Mouse (Mus musculus) lung, embryonic 16.5 days (tissue): ENCODE data around the gene Galnt18. TPM values are rescaled to one million over a fixed set of nuclear protein-coding genes. Genes with fewer than 3 reads are reported as not detected.

Experiments
- ATAC-seq: fragments of 200-750 bp; cut with Nextera tagmentation; 2 replicates; pipeline ENCODE4 v1.8.0; 2017; ENCODE audit warnings: low read depth, mild to moderate bottlenecking, moderate library complexity
- H3K27ac ChIP-seq: fragments of 300-500 bp; sonication (generic); 2 replicates; pipeline ENCODE4 v1.5.1; 2014; ENCODE audit warnings: mild to moderate bottlenecking, control low read depth, low read length
- H3K27me3 ChIP-seq: fragments of 300-500 bp; sonication (generic); 2 replicates; pipeline ENCODE4 v1.6.1; 2014; ENCODE audit warnings: low read depth, low read length, mixed read lengths; ENCODE audit not compliant: control insufficient read depth, insufficient read depth
- H3K36me3 ChIP-seq: fragments of 300-500 bp; sonication (generic); 2 replicates; pipeline ENCODE4 v1.6.1; 2014; ENCODE audit warnings: low read length; ENCODE audit not compliant: control insufficient read depth, insufficient read depth
- H3K4me1 ChIP-seq: fragments of 300-500 bp; sonication (generic); replicated peaks from 2 replicates; pipeline ENCODE4 v1.6.1; 2014; ENCODE audit warnings: low read length, mixed read lengths; ENCODE audit not compliant: control insufficient read depth, insufficient read depth
- H3K4me2 ChIP-seq: fragments of 300-500 bp; sonication (generic); 2 replicates; pipeline ENCODE4 v1.6.1; 2014; ENCODE audit warnings: low read depth, low read length, control low read depth
- H3K4me3 ChIP-seq: fragments of 300-500 bp; sonication (generic); 2 replicates; pipeline ENCODE4 v1.5.1; 2014; ENCODE audit warnings: mild to moderate bottlenecking, low read length, control low read depth
- H3K9ac ChIP-seq: fragments of 300-500 bp; sonication (generic); 2 replicates; pipeline ENCODE4 v1.6.1; 2014; ENCODE audit warnings: low read length, control low read depth
- H3K9me3 ChIP-seq: fragments of 300-500 bp; sonication (generic); 2 replicates; pipeline ENCODE4 v1.6.1; 2016; ENCODE audit warnings: low read length; ENCODE audit not compliant: control insufficient read depth
- WGBS: fragments of 180-500 bp; shearing (Covaris S2); extraction: QIAGEN DNeasy Blood & Tissue Kit; methylation state at CpG from one replicate; pipeline ENCODE4 v1.1.7; 2014; 5-methylcytosine and 5-hydroxymethylcytosine counted together
- polyA plus RNA-seq: library from polyadenylated mRNA; unstranded; fragments of >200 nt; fragmentation: Nextera tagmentation; extraction: Ambion mirVana; gene quantifications from 2 replicates; pipeline ENCODE4 v1.2.1, GENCODE M21; 2015

The Galnt18 gene
- polyA plus RNA-seq, 1 experiment from 2014 or later = 48.0 TPM

GRCm38 (mm10) chr7:111748571-111749071 lies 31.2 kb downstream of the Galnt18 start:
- H3K9ac ChIP-seq = no peak overlapping the region
- 75% methylated on average over 3 of the region's 3 CpGs for WGBS
- no peaks in the 10 kb centered on the region for H3K27me3 ChIP-seq
- H3K4me1 ChIP-seq = peaks cover 14% of the 10 kb centered on the region
- no peak overlapping the region for H3K27ac ChIP-seq
- no peaks in the 10 kb centered on the region for H3K36me3 ChIP-seq
- no peaks in the 10 kb centered on the region for H3K9me3 ChIP-seq
- ATAC-seq = no peak
- no peak overlapping the region for H3K4me3 ChIP-seq
- H3K4me2 ChIP-seq = no peak overlapping the region

GRCm38 (mm10) chr7:111744770-111745169 lies 35.0 kb downstream of the Galnt18 start:
- no peaks in the 10 kb centered on the region for H3K9me3 ChIP-seq
- no peaks in the 10 kb centered on the region for H3K36me3 ChIP-seq
- peak; percentile 44; the same call in 1 of the 2 replicates for ATAC-seq
- no peaks in the 10 kb centered on the region for H3K27me3 ChIP-seq
- peaks cover 38% of the 10 kb centered on the region for H3K4me1 ChIP-seq
- H3K4me3 ChIP-seq = no peak overlapping the region
- no peak overlapping the region for H3K27ac ChIP-seq
- H3K9ac ChIP-seq = no peak overlapping the region
- no peak overlapping the region for H3K4me2 ChIP-seq

DNA sequence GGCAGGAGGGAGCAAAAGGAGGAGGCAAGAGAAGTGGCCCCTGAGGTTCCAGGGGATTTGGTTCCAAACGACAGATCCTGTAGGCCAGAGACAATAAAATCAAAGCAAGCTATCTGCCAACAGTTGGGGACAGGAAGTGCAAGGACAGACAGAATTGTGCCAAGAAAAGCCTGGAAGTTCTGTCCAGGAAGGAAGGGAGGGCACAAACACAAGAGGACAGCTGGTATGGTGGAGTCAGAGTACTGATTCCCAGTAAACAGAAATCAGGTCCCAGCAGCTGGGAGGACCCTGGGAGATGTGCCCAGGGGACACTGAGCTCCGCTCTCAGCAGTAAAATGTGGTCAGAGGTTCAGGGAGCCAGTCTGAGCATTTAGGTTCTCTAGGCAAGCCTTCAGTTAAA lies 38.2 kb downstream of the Galnt18 start:
- Histone ChIP-seq H3K27me3 (no peaks in the 10 kb centered on the region), H3K9me3 (no peaks in the 10 kb centered on the region), H3K4me1 (peaks cover 60% of the 10 kb centered on the region), H3K4me3 (no peak overlapping the region), H3K27ac (peak overlapping the region; percentile 60), H3K36me3 (no peaks in the 10 kb centered on the region), H3K9ac (no peak overlapping the region), H3K4me2 (no peak overlapping the region)
- ATAC-seq = peak; percentile 53
- 28% methylated on average over 2 of the region's 2 CpGs for WGBS

DNA sequence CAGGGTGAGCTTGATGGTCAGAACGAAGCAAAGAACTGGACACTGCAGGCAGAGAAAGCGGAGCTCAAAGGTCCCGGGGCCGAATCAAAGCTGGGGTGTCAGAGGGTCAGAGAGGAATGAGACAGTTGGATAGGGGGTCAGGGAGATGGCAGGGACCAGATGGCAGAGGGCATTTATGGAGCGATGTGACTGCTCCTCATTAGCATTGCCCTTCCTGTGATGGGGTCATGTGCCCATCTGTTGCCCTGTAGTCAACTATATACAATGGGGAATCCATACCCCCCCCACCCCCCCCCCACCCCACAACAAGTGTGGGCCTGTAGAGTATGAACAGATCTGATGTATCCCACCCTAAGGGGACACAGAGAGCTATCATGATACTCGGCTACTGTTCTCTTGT lies 39.7 kb downstream of the Galnt18 start:
- no peak for ATAC-seq
- H3K27ac ChIP-seq = no peak overlapping the region
- H3K36me3 ChIP-seq = no peaks in the 10 kb centered on the region
- H3K9ac ChIP-seq = no peak overlapping the region
- peaks cover 56% of the 10 kb centered on the region for H3K4me1 ChIP-seq
- H3K4me2 ChIP-seq = no peak overlapping the region
- no peaks in the 10 kb centered on the region for H3K27me3 ChIP-seq
- H3K4me3 ChIP-seq = no peak overlapping the region
- H3K9me3 ChIP-seq = no peaks in the 10 kb centered on the region
- WGBS = 70% methylated on average over 6 of the region's 6 CpGs

DNA sequence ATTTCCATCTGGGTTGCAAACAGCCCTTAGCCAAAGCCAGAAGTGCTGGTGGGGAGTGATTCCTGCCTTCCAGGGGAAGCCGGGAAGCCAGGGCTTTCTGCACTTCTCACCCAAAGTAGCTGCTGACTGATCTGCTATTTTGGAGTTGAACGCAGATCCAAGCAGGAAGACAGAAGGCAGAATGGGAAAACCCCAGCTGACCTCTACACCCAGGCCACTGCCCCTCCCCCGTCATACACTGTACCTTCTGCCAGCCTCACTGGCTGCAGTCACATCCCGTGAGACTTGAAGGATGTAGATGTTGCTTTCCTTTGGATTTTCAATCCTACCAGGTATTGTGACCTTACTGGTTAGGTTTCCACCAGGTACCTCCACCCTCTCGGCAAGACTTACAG lies 40.4 kb downstream of the Galnt18 start:
- Histone ChIP-seq H3K27ac (peak overlapping the region; percentile 22; the same call in 1 of the 2 replicates), H3K9me3 (no peaks in the 10 kb centered on the region), H3K4me2 (no peak overlapping the region), H3K4me1 (peaks cover 49% of the 10 kb centered on the region), H3K4me3 (no peak overlapping the region), H3K27me3 (no peaks in the 10 kb centered on the region), H3K36me3 (no peaks in the 10 kb centered on the region), H3K9ac (no peak overlapping the region)
- 38% methylated on average over 5 of the region's 5 CpGs for WGBS
- no peak for ATAC-seq

DNA sequence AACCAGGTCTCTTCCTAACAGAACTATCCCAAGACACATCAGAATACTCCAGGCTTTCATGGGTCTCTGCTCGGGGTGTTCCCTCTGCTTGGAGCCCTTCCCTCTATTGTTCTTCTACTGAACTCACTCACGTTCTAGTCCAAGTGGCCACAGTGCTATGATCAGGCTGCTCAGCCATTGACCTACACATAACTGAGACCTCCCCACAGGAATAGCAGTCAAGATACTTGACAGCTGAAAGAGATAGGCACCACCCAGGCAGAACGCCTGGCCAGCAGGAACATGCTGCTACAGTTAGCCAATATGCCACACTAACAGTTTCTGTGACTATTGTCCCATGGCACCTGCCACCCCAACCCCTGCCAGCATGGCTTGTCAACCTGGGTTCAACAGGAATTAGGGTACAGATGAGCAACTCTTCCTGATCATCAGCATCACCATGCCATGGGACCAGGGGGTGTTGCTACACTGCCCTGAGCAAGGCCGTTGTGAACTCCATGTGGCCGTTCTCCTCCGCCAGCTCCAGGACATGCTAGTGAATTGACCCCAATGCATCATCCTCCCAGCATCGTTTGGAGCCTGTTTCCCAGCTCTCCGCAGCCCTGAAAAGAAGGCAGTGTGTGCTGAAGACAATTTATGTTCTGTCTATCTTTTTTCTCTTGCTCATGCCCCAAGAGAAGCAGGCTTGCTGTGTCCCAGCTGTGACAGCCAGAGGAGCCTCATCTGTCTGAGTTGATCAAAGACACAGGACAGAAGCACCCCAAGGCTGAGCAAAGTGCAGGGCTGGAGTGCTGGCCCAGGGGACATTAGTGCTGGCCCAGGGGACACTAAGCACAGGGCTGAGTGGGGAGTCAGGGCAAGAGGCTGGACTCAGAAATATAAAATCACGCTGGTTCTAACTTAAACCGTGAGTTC lies 41.1 kb downstream of the Galnt18 start:
- WGBS = 52% methylated on average over 10 of the region's 10 CpGs
- Histone ChIP-seq H3K27me3 (no peaks in the 10 kb centered on the region), H3K36me3 (no peaks in the 10 kb centered on the region), H3K4me3 (no peak overlapping the region), H3K9me3 (no peaks in the 10 kb centered on the region), H3K4me2 (no peak overlapping the region), H3K9ac (no peak overlapping the region), H3K4me1 (peaks cover 46% of the 10 kb centered on the region), H3K27ac (peak overlapping the region; percentile 22; the same call in 1 of the 2 replicates)
- no peak for ATAC-seq

DNA sequence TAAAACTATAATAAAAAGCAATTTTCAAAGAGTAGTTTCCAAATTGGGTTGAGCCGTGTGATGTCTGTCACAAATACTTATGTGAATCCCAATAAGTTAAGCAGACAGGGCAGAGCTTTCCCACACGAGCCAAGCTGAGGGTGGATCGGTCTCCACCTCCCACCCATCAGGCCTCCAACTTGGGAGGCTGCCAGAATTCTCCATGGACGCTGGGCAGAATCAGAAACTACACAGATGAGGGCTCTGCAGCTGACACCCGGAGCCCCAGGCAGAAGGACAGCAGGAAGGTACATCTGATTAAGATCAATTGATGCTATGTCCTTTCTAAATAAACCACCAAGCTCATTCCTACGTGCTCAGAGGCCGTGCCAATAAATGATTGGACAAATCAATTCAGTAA lies 42.4 kb downstream of the Galnt18 start:
- H3K4me2 ChIP-seq = no peak overlapping the region
- H3K27me3 ChIP-seq = no peaks in the 10 kb centered on the region
- H3K9me3 ChIP-seq = no peaks in the 10 kb centered on the region
- WGBS = 34% methylated on average over 7 of the region's 7 CpGs
- no peak overlapping the region for H3K9ac ChIP-seq
- no peak overlapping the region; the same call in 1 of the 2 replicates for H3K27ac ChIP-seq
- peaks cover 42% of the 10 kb centered on the region for H3K4me1 ChIP-seq
- no peaks in the 10 kb centered on the region for H3K36me3 ChIP-seq
- no peak overlapping the region for H3K4me3 ChIP-seq
- no peak for ATAC-seq

DNA sequence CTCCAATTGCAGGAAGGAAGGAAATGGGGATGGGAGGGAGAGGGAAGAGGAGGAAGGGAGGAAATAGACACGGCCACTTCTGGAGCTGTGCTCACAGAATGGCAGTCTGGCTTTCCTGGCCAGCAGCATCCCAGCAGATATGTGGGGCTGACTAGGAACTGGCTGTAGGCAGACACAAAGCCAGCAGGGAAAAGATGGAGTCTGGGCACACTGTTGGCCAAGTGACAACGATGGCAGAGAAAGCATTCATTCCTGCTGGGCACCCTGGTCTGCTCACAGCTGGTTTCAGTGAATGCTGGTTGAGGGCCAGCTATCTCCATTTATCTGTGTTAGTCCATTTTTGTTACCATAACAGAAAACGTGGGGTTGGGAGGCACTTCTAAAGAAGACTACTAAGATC lies 43.4 kb downstream of the Galnt18 start:
- Histone ChIP-seq H3K27ac (peak overlapping the region; percentile 19; the same call in 1 of the 2 replicates), H3K36me3 (no peaks in the 10 kb centered on the region), H3K9me3 (no peaks in the 10 kb centered on the region), H3K27me3 (no peaks in the 10 kb centered on the region), H3K4me2 (no peak overlapping the region), H3K4me1 (peaks cover 34% of the 10 kb centered on the region), H3K4me3 (no peak overlapping the region), H3K9ac (no peak overlapping the region)
- 54% methylated on average over 3 of the region's 3 CpGs for WGBS
- no peak for ATAC-seq

DNA sequence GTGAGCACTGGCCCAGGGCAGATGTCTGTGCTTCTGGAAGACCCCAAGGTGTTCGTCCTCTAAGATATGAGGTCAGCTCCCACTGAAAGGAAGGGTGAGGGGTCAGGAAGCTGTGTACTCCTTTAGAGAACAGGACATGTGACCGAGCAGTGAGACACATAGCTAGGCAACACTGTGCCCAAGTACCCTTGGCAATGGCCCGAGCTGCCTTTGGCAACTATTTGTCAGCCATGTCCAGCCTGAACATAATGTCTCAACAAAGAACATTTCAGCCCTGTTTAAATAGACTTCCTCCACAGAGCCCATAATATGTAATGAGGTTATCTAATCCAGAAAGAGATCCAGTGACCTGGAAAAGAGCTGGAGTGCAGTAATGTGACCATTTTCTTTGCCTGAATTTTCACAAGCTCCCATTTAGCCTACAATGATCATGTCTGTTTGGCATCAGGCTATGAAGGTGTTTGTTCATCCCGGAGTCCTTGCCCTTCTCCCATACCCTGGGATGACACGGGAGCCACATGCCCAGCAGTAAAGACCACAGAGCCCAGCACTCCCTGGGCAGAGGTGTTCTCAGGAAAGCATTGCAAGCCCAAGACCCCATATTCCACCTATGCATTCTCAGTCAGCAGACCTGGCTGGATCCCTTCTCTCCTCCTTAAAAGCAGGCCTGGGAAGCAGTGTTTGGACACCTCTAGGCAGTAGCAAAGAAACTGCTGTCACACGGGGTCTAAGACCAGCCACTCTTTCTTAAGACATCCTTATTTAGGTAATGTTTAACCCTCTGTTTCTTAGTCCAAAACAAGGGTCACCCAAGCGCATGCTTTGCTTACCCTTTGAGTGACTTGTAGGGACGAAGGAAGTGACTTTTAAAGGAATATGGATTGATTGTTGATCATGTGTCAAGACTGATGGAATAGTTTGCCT lies 49.2 kb downstream of the Galnt18 start:
- WGBS = 82% methylated on average over 8 of the region's 8 CpGs
- Histone ChIP-seq H3K27ac (no peak overlapping the region), H3K9ac (no peak overlapping the region), H3K4me3 (no peak overlapping the region), H3K4me2 (no peak overlapping the region), H3K9me3 (no peaks in the 10 kb centered on the region), H3K27me3 (no peaks in the 10 kb centered on the region), H3K4me1 (no peaks in the 10 kb centered on the region), H3K36me3 (no peaks in the 10 kb centered on the region)
- ATAC-seq = no peak
